Mouse (Mus musculus) G1E (cell line): ENCODE data around the gene Capg. TPM values are rescaled to one million over a fixed set of nuclear protein-coding genes. Genes with fewer than 3 reads are reported as not detected.

Source experiments
- ATAC-seq: 2 replicates; pipeline ENCODE4 v1.8.0; 2016; ENCODE audit warnings: mild to moderate bottlenecking; ENCODE audit not compliant: insufficient number of reproducible peaks, poor library complexity, low FRiP score, severe bottlenecking; ENCODE audit errors: extremely low read depth
- DNase-seq: peaks from one replicate; pipeline ENCODE4 v3.0.0; 2012; ENCODE audit warnings: low spot score
- H3K27me3 ChIP-seq: 2 replicates; pipeline ENCODE4 v1.6.1; 2012; ENCODE audit warnings: mild to moderate bottlenecking, low read length, inconsistent platforms; ENCODE audit not compliant: insufficient read depth
- H3K36me3 ChIP-seq: replicated peaks from 2 replicates; pipeline ENCODE3; 2012; ENCODE audit warnings: mild to moderate bottlenecking, inconsistent platforms
- H3K4me1 ChIP-seq: 2 replicates; pipeline ENCODE4 v1.6.1; 2012; ENCODE audit warnings: low read depth, low read length, inconsistent platforms, mixed read lengths; ENCODE audit not compliant: insufficient read depth
- H3K4me3 ChIP-seq: 2 replicates; pipeline ENCODE4 v1.5.1; 2012; ENCODE audit warnings: low read depth, mild to moderate bottlenecking, inconsistent platforms, low read length, moderate library complexity, mixed read lengths
- H3K9me3 ChIP-seq: replicated peaks from 2 replicates; pipeline ENCODE4 v1.6.1; 2012; ENCODE audit warnings: inconsistent platforms
- CTCF ChIP-seq: IDR thresholded peaks from 2 replicates; pipeline ENCODE4 v1.5.1; 2012; ENCODE audit warnings: low read depth, low read length, inconsistent platforms, mixed read lengths
- GATA1 ChIP-seq: IDR thresholded peaks from 2 replicates; pipeline ENCODE4 v1.6.1; 2012; ENCODE audit warnings: borderline replicate concordance, low read length, inconsistent platforms, mixed read lengths
- GATA2 ChIP-seq: IDR thresholded peaks from 2 replicates; pipeline ENCODE4 v1.6.1; 2012; ENCODE audit warnings: low read depth, low read length, inconsistent platforms, borderline replicate concordance
- POLR2AphosphoS5 ChIP-seq: IDR thresholded peaks from 2 replicates; pipeline ENCODE4 v1.6.1; 2012; ENCODE audit warnings: low read depth, low read length, inconsistent platforms; ENCODE audit not compliant: insufficient replicate concordance
- TAL1 ChIP-seq: conservative IDR thresholded peaks from 2 replicates; pipeline ENCODE4 v1.6.1; 2012; ENCODE audit warnings: low read depth, low read length, inconsistent platforms, mixed read lengths
- polyA plus RNA-seq: library from polyadenylated mRNA; stranded (reverse); fragments of >175 nt; gene quantifications from 2 replicates; pipeline ENCODE4 v1.2.3, GENCODE M21; 2012
- total RNA-seq, 2 experiments: library from RNA; stranded (forward) in 1 of 2; stranded (reverse) in 1 of 2; fragments of 200-1000 nt in 1 of 2; fragments of >200 nt in 1 of 2; fragmentation: Nextera tagmentation in 1 of 2; gene quantifications; 2 replicates each; pipeline ENCODE4 v1.2.3; 2014 to 2017

Gene Capg
- total and polyA plus RNA-seq, 3 experiments = 37.8 to 113 (median 102) TPM

DNA sequence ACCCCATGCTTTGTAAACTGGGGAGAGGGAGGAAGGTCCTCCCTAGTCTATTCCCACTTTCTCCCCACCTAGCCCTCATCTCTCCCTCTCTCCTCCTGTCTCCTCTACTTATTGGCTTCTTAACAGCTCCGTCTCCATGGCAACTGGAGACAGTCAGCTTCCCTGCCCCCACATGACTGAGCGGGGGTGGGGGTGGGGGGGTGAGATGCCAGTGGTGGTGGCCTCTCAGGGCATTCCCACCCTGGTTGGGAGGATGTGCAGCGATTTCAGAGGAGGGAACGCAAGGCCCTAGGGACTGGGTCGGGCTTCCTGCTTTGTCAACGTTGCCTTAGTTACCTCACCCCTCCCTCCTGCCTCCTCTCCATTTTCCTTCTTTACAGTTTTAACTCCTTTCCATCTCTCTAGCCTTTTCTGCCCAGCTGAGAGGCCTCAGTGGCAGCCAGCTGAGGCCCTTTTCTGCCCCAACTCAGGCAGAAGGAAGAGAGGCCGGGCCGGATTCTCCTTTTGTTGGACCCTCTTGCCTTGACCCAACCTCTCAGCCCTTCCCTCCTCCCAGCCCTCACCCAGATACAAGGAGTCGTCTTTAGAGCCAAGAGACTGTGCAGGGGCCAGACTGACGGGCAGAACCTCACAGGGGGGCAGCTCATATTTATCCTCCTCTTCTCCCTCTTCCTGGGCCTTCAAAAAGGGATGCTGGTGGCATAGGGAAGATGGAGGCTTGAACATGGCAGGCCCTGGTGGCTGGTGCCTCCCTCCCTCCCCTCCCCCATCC, 24.1 kb upstream of the Capg start:
- ATAC-seq = no peak

DNA sequence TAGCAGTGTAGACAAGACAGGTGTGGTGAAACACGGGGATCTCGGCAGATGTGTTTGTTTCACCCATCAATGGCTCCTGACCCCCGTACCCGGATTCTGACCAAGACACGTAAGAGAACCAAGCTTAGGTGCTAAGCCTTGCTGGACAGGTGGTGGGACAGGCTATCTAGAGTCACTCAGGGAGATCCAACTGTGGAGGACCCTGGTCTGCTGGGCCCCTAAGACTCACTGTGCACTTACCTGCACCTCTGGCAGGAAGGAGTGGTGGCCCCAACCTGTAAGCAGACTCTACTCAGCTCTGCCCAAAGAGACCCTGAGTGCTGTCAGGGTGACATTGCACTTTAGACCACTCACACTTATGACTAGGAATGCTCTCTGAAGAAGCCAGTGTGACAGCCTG, 23.3 kb upstream of the Capg start:
- Histone ChIP-seq H3K4me1 (peaks cover 11% of the 10 kb centered on the region; the same call in 1 of the 2 replicates), H3K27me3 (peaks cover 50% of the 10 kb centered on the region), H3K9me3 (no peaks in the 10 kb centered on the region), H3K36me3 (no peaks in the 10 kb centered on the region), H3K4me3 (no peak overlapping the region)
- TF ChIP-seq POLR2AphosphoS5 (no peak), GATA2 (no peak), TAL1 (no peak), CTCF (no peak), GATA1 (no peak)
- no peak for ATAC-seq
- no peak for DNase-seq

More for the DNA sequence above, 24.1 kb upstream of the Capg start:
- H3K27me3 ChIP-seq = peaks cover 50% of the 10 kb centered on the region
- H3K4me3 ChIP-seq = no peak overlapping the region
- no peak for DNase-seq
- H3K4me1 ChIP-seq = peaks cover 11% of the 10 kb centered on the region; the same call in 1 of the 2 replicates
- no peak for TF ChIP-seq GATA1
- no peak for TF ChIP-seq POLR2AphosphoS5
- no peak for TF ChIP-seq CTCF
- TF ChIP-seq TAL1 = no peak
- no peak for TF ChIP-seq GATA2
- H3K36me3 ChIP-seq = no peaks in the 10 kb centered on the region
- no peaks in the 10 kb centered on the region for H3K9me3 ChIP-seq

DNA sequence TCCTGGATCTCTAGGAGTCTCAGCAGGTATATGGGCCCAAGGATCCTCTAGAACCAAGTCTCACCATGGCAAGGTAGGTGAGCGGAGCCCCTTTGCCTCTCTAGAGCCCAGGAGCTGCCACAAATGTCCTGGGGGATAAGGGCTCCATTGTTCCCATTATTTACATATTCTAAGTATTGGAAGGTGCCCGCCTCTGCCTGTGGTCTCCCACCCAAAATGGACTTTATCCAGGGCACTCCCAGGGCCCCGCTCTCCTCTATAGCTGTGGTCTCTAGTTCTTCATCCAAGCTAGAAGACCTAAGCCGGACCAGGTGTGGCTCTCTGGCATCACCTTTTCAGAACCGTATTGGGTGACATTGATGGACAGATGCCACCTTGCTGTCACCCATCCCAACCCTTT, 22.6 kb upstream of the Capg start, which contains the start of gene Sh2d6:
Sh2d6 (minus strand) TSS at position 101 of the 400 bp plus-strand sequence.
- Histone ChIP-seq H3K4me3 (no peak within 1 kb of the TSS), H3K36me3 (no peaks in the 10 kb centered on the region), H3K4me1 (peaks cover 11% of the 10 kb centered on the region; the same call in 1 of the 2 replicates), H3K27me3 (peaks cover 49% of the 10 kb centered on the region), H3K9me3 (no peaks in the 10 kb centered on the region)
- DNase-seq = no peak
- no peak for ATAC-seq
- TF ChIP-seq GATA2 = no peak
- no peak for TF ChIP-seq TAL1
- no peak for TF ChIP-seq GATA1
- no peak for TF ChIP-seq CTCF
- no peak for TF ChIP-seq POLR2AphosphoS5

DNA sequence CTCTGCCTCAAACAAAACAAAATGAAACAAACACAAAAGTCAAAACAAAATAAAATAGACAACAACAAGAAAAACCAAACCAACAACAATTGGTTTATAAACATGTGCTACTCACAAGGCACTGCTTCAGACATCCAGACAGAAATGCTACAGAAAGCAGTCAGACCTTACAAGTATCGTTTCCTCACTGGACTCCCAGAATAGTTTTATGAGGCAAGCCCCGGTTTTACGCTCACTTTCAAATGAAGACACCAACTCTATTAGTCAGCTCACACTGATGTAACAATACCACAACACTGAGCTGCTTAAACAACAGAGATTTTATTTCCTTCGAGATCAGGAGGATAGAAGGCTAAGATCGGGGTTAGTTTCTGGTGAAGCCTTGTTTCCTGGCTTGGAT, 21.9 kb upstream of the Capg start:
- no peak for ATAC-seq
- no peak for DNase-seq
- peaks cover 11% of the 10 kb centered on the region; the same call in 1 of the 2 replicates for H3K4me1 ChIP-seq
- H3K36me3 ChIP-seq = no peaks in the 10 kb centered on the region
- no peaks in the 10 kb centered on the region for H3K9me3 ChIP-seq
- peaks cover 49% of the 10 kb centered on the region for H3K27me3 ChIP-seq
- H3K4me3 ChIP-seq = no peak overlapping the region
- no peak for TF ChIP-seq CTCF
- TF ChIP-seq POLR2AphosphoS5 = no peak
- no peak for TF ChIP-seq TAL1
- no peak for TF ChIP-seq GATA1
- no peak for TF ChIP-seq GATA2

DNA sequence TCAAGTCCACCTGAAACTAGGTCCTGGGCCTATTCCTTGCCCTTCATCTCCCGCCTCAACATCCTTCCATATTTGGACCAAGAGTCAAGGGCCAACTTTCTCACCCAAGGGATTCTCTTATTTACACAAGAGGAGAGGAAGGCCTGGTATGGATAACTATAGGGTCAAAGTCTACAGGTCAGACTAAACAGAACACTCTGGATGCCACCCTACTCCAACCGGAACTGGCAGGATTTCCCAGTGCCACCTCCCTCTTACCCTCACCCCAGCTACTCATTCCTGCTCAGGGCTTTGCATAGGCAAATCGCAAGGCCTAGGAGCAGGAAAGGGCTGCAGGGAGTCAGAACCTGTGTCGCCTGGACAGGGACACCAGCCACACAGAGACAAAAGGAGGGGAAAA, 21.0 kb upstream of the Capg start:
- ATAC-seq (no peak), DNase-seq (no peak)
- H3K36me3 ChIP-seq = no peaks in the 10 kb centered on the region
- no peak for TF ChIP-seq POLR2AphosphoS5
- no peak for TF ChIP-seq CTCF
- TF ChIP-seq GATA2 = no peak
- no peak for TF ChIP-seq TAL1
- no peak for TF ChIP-seq GATA1
- no peaks in the 10 kb centered on the region for H3K9me3 ChIP-seq
- peaks cover 50% of the 10 kb centered on the region for H3K27me3 ChIP-seq
- peaks cover 11% of the 10 kb centered on the region; the same call in 1 of the 2 replicates for H3K4me1 ChIP-seq
- no peak overlapping the region for H3K4me3 ChIP-seq

DNA sequence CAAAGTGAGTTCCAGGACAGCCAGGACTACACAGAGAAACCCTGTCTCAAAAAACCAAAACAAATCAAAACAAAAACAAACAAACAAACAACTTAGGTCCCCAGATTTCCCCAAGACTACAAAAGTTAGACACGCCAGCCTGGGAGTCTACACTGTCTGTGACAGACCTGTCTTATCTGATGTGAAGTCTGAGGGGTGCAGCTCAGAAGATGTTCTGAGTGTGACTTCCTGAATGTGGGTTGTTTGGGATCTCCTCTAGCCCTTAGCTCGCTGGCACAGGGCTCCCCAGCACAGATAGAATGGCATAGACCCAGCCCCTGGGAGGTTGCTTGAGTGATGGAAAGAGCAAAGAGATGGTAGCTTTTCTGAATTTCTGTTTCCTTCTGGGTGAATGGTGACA, 20.0 kb upstream of the Capg start:
- DNase-seq (no peak), ATAC-seq (no peak)
- no peak overlapping the region for H3K4me3 ChIP-seq
- no peaks in the 10 kb centered on the region for H3K36me3 ChIP-seq
- no peaks in the 10 kb centered on the region for H3K9me3 ChIP-seq
- TF ChIP-seq POLR2AphosphoS5 (no peak), TAL1 (no peak), GATA1 (no peak), GATA2 (no peak), CTCF (no peak)
- H3K4me1 ChIP-seq = 0 out of 2 replicates have a peak, but pooled peaks cover 6% of the 10 kb centered on the region
- H3K27me3 ChIP-seq = peaks cover 51% of the 10 kb centered on the region
